Mouse (Mus musculus) G1E (cell line): ENCODE data around the gene Cdkn2aipnl. TPM values are rescaled to one million over a fixed set of nuclear protein-coding genes. Genes with fewer than 3 reads are reported as not detected.

Experiments used
- ATAC-seq: 2 replicates; pipeline ENCODE4 v1.8.0; 2016; ENCODE audit warnings: mild to moderate bottlenecking; ENCODE audit not compliant: insufficient number of reproducible peaks, poor library complexity, low FRiP score, severe bottlenecking; ENCODE audit errors: extremely low read depth
- DNase-seq: peaks from one replicate; pipeline ENCODE4 v3.0.0; 2012; ENCODE audit warnings: low spot score
- H3K27me3 ChIP-seq: 2 replicates; pipeline ENCODE4 v1.6.1; 2012; ENCODE audit warnings: mild to moderate bottlenecking, low read length, inconsistent platforms; ENCODE audit not compliant: insufficient read depth
- H3K36me3 ChIP-seq: replicated peaks from 2 replicates; pipeline ENCODE3; 2012; ENCODE audit warnings: mild to moderate bottlenecking, inconsistent platforms
- H3K4me1 ChIP-seq: 2 replicates; pipeline ENCODE4 v1.6.1; 2012; ENCODE audit warnings: low read depth, low read length, inconsistent platforms, mixed read lengths; ENCODE audit not compliant: insufficient read depth
- H3K4me3 ChIP-seq: 2 replicates; pipeline ENCODE4 v1.5.1; 2012; ENCODE audit warnings: low read depth, mild to moderate bottlenecking, inconsistent platforms, low read length, moderate library complexity, mixed read lengths
- H3K9me3 ChIP-seq: replicated peaks from 2 replicates; pipeline ENCODE4 v1.6.1; 2012; ENCODE audit warnings: inconsistent platforms
- CTCF ChIP-seq: IDR thresholded peaks from 2 replicates; pipeline ENCODE4 v1.5.1; 2012; ENCODE audit warnings: low read depth, low read length, inconsistent platforms, mixed read lengths
- GATA1 ChIP-seq: IDR thresholded peaks from 2 replicates; pipeline ENCODE4 v1.6.1; 2012; ENCODE audit warnings: borderline replicate concordance, low read length, inconsistent platforms, mixed read lengths
- GATA2 ChIP-seq: IDR thresholded peaks from 2 replicates; pipeline ENCODE4 v1.6.1; 2012; ENCODE audit warnings: low read depth, low read length, inconsistent platforms, borderline replicate concordance
- POLR2AphosphoS5 ChIP-seq: IDR thresholded peaks from 2 replicates; pipeline ENCODE4 v1.6.1; 2012; ENCODE audit warnings: low read depth, low read length, inconsistent platforms; ENCODE audit not compliant: insufficient replicate concordance
- TAL1 ChIP-seq: conservative IDR thresholded peaks from 2 replicates; pipeline ENCODE4 v1.6.1; 2012; ENCODE audit warnings: low read depth, low read length, inconsistent platforms, mixed read lengths
- polyA plus RNA-seq: library from polyadenylated mRNA; stranded (reverse); fragments of >175 nt; gene quantifications from 2 replicates; pipeline ENCODE4 v1.2.3, GENCODE M21; 2012
- total RNA-seq, 2 experiments: library from RNA; stranded (forward) in 1 of 2; stranded (reverse) in 1 of 2; fragments of 200-1000 nt in 1 of 2; fragments of >200 nt in 1 of 2; fragmentation: Nextera tagmentation in 1 of 2; gene quantifications; 2 replicates each; pipeline ENCODE4 v1.2.3; 2014 to 2017

Gene Cdkn2aipnl
- total and polyA plus RNA-seq, 3 experiments, result 47.2 to 148 (median 86.8) TPM

- DNase-seq (no peak), ATAC-seq (no peak)
- Histone ChIP-seq H3K4me3 (no peak overlapping the region), H3K27me3 (peaks cover 9% of the 10 kb centered on the region; the same call in 1 of the 2 replicates), H3K9me3 (no peaks in the 10 kb centered on the region), H3K4me1 (no peaks in the 10 kb centered on the region; the same call in 1 of the 2 replicates), H3K36me3 (no peaks in the 10 kb centered on the region)
- no peak for TF ChIP-seq CTCF
- TF ChIP-seq POLR2AphosphoS5, result no peak
- no peak for TF ChIP-seq GATA1
- TF ChIP-seq GATA2, result no peak
- TF ChIP-seq TAL1, result no peak
Measured at GRCm38 (mm10) chr11:51935636-51936434, 31.6 kb upstream of the Cdkn2aipnl start.

DNA sequence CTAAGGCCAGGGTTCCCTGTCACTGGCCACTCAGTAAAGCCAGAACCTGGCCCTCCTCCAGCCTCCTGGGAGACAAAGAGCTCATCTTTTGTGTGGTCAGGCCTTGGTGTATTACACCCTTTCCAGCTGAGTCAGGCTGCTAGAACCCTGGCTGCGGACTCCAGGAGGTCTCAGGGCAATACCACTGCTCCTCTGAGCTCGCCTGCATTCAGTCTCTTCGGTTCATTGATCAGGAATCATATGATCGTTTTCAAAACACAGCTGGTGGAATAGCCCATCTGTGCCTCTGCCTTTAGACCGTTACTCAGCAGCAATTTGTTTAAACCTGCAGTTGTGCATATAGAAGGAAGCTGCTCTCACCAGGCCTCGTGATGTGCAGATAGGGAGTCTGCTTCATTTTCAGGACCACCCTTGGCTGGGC is 30.1 kb upstream of the Cdkn2aipnl start:
- Histone ChIP-seq H3K4me3 (no peak overlapping the region), H3K4me1 (no peaks in the 10 kb centered on the region; the same call in 1 of the 2 replicates), H3K36me3 (no peaks in the 10 kb centered on the region), H3K27me3 (peaks cover 9% of the 10 kb centered on the region; the same call in 1 of the 2 replicates), H3K9me3 (no peaks in the 10 kb centered on the region)
- TF ChIP-seq TAL1 (no peak), GATA2 (no peak), POLR2AphosphoS5 (no peak), GATA1 (no peak), CTCF (no peak)
- ATAC-seq, result no peak
- DNase-seq, result no peak

DNA sequence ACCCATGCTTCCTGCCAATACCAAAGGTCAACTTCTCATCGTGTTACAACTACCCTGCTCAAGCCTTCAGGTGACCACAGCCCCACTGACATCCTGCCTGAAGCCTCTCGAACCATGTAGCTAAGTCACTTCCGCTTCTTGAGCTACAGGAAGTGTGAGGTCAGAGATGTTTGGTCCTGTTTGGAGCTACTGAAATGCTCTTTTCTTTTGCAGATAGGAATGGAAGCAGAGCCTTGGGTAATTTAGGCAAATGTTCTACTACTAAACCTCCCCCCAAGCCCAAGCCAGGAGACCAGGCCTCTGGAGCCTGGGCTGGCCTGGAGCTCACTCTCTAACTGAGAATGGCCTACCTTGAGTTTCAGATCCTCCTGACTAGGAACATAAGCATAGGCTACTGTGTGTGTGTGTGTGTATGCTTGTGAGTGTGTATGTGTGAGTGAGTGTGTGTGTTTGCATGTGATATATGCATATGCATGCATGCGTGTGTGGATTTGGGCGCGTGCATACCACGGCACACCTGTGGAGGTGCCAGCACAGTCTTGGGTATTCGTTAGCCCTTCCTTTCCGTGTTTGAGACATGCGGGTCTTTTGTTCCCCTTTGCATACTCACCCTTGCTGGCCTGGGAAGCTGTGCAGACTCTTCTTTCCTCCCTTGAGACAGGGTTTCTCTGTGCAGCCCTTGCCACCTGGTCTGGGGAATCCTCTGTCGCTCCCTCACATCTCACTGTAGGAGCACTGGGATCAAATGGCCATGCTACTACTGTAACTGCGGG is 28.5 kb upstream of the Cdkn2aipnl start:
- H3K9me3 ChIP-seq, result no peaks in the 10 kb centered on the region
- ATAC-seq (no peak), DNase-seq (no peak)
- no peaks in the 10 kb centered on the region; the same call in 1 of the 2 replicates for H3K4me1 ChIP-seq
- H3K4me3 ChIP-seq, result no peak overlapping the region
- H3K36me3 ChIP-seq, result no peaks in the 10 kb centered on the region
- no peak for TF ChIP-seq GATA2
- peaks cover 18% of the 10 kb centered on the region for H3K27me3 ChIP-seq

DNA sequence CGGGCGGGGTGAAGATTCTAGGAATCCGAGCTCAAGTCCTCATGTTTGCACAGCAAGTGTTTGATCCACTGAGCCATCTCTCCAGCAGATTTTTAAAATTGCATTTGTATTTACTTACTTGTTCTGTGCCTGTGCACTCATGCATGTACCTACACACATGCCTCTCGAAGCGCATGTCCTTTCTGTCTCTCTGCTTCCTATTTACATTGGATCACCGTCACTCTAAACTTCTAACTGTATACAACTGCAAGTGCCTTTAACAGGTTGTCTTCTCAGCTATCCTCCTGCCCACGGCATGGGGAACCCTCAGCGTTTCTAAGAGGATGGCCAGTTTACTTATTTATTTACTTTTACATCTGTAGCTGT is 27.9 kb upstream of the Cdkn2aipnl start:
- DNase-seq, result no peak
- Histone ChIP-seq H3K4me1 (no peaks in the 10 kb centered on the region; the same call in 1 of the 2 replicates), H3K4me3 (no peak overlapping the region), H3K36me3 (no peaks in the 10 kb centered on the region), H3K27me3 (peaks cover 17% of the 10 kb centered on the region), H3K9me3 (no peaks in the 10 kb centered on the region)
- TF ChIP-seq GATA1, result no peak
- no peak for TF ChIP-seq TAL1
- no peak for ATAC-seq

- Histone ChIP-seq H3K27me3 (peaks cover 22% of the 10 kb centered on the region), H3K36me3 (no peaks in the 10 kb centered on the region), H3K4me3 (no peak overlapping the region), H3K4me1 (no peaks in the 10 kb centered on the region; the same call in 1 of the 2 replicates), H3K9me3 (no peaks in the 10 kb centered on the region)
- DNase-seq, result no peak
- ATAC-seq, result no peak
- TF ChIP-seq CTCF (no peak), POLR2AphosphoS5 (no peak), GATA2 (no peak), TAL1 (no peak), GATA1 (no peak)
Measured at GRCm38 (mm10) chr11:51940511-51940955, 26.9 kb upstream of the Cdkn2aipnl start.

- Histone ChIP-seq H3K4me3 (no peak overlapping the region), H3K27me3 (peaks cover 39% of the 10 kb centered on the region), H3K36me3 (no peaks in the 10 kb centered on the region), H3K9me3 (no peaks in the 10 kb centered on the region), H3K4me1 (no peaks in the 10 kb centered on the region; the same call in 1 of the 2 replicates)
- TF ChIP-seq POLR2AphosphoS5 (no peak), CTCF (no peak), GATA2 (no peak), TAL1 (no peak), GATA1 (no peak)
- no peak for ATAC-seq
- DNase-seq, result no peak
Measured at GRCm38 (mm10) chr11:51942602-51943499, 24.6 kb upstream of the Cdkn2aipnl start.
